Mouse (Mus musculus): ENCODE data around the gene Ercc5.

DNA sequence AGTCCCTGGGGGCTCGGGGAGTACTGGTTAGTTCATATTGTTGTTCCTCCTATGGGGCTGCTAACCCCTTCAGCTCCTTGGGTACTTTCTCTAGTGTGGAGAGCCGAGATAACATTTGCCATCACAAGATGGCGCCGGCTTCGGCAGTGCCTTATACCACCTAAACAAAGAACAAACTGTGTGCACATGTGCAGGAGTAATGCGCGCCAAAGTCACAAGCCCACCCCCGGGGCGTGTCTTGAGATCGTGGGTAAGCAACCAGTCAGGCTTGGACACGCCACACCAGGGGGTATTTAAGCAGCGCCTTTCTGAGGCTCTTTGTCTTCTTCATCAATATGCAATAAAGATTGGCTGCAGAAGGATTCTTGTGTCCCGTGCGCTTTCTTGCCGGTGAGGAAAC is 55.3 kb downstream of the Ercc5 start:
- TF ChIP-seq GATA1 (IDR thresholded peaks at IDR 0.05; ENCODE audit: borderline replicate concordance, low read length) (no peak), FLI1 (IDR thresholded peaks at IDR 0.05; ENCODE audit: low read length) (no peak)
